Mouse (Mus musculus) lung, embryonic 16.5 days (tissue): ENCODE data around the gene St3gal4. TPM values are rescaled to one million over a fixed set of nuclear protein-coding genes. Genes with fewer than 3 reads are reported as not detected.

Source experiments
- ATAC-seq: fragments of 200-750 bp; cut with Nextera tagmentation; 2 replicates; pipeline ENCODE4 v1.8.0; 2017; ENCODE audit warnings: low read depth, mild to moderate bottlenecking, moderate library complexity
- H3K27ac ChIP-seq: fragments of 300-500 bp; sonication (generic); 2 replicates; pipeline ENCODE4 v1.5.1; 2014; ENCODE audit warnings: mild to moderate bottlenecking, control low read depth, low read length
- H3K27me3 ChIP-seq: fragments of 300-500 bp; sonication (generic); 2 replicates; pipeline ENCODE4 v1.6.1; 2014; ENCODE audit warnings: low read depth, low read length, mixed read lengths; ENCODE audit not compliant: control insufficient read depth, insufficient read depth
- H3K36me3 ChIP-seq: fragments of 300-500 bp; sonication (generic); 2 replicates; pipeline ENCODE4 v1.6.1; 2014; ENCODE audit warnings: low read length; ENCODE audit not compliant: control insufficient read depth, insufficient read depth
- H3K4me1 ChIP-seq: fragments of 300-500 bp; sonication (generic); replicated peaks from 2 replicates; pipeline ENCODE4 v1.6.1; 2014; ENCODE audit warnings: low read length, mixed read lengths; ENCODE audit not compliant: control insufficient read depth, insufficient read depth
- H3K4me2 ChIP-seq: fragments of 300-500 bp; sonication (generic); 2 replicates; pipeline ENCODE4 v1.6.1; 2014; ENCODE audit warnings: low read depth, low read length, control low read depth
- H3K4me3 ChIP-seq: fragments of 300-500 bp; sonication (generic); 2 replicates; pipeline ENCODE4 v1.5.1; 2014; ENCODE audit warnings: mild to moderate bottlenecking, low read length, control low read depth
- H3K9ac ChIP-seq: fragments of 300-500 bp; sonication (generic); 2 replicates; pipeline ENCODE4 v1.6.1; 2014; ENCODE audit warnings: low read length, control low read depth
- H3K9me3 ChIP-seq: fragments of 300-500 bp; sonication (generic); 2 replicates; pipeline ENCODE4 v1.6.1; 2016; ENCODE audit warnings: low read length; ENCODE audit not compliant: control insufficient read depth
- WGBS: fragments of 180-500 bp; shearing (Covaris S2); extraction: QIAGEN DNeasy Blood & Tissue Kit; methylation state at CpG from one replicate; pipeline ENCODE4 v1.1.7; 2014; 5-methylcytosine and 5-hydroxymethylcytosine counted together
- polyA plus RNA-seq: library from polyadenylated mRNA; unstranded; fragments of >200 nt; fragmentation: Nextera tagmentation; extraction: Ambion mirVana; gene quantifications from 2 replicates; pipeline ENCODE4 v1.2.1, GENCODE M21; 2015

St3gal4 gene
- polyA plus RNA-seq, 1 experiment from 2014 or later: 39.3 TPM

- H3K9me3 ChIP-seq: no peaks in the 10 kb centered on the region
- H3K27me3 ChIP-seq: no peaks in the 10 kb centered on the region
- no peak for ATAC-seq
- 75% methylated on average over 3 of the region's 3 CpGs for WGBS
- peaks cover 24% of the 10 kb centered on the region for H3K36me3 ChIP-seq
- no peak overlapping the region for H3K9ac ChIP-seq
- no peak overlapping the region for H3K4me2 ChIP-seq
- H3K4me3 ChIP-seq: no peak overlapping the region
- peaks cover 7% of the 10 kb centered on the region for H3K4me1 ChIP-seq
- H3K27ac ChIP-seq: no peak overlapping the region
Observed at GRCm38 (mm10) chr9:35049891-35050527, 69.1 kb downstream of the St3gal4 start.

DNA sequence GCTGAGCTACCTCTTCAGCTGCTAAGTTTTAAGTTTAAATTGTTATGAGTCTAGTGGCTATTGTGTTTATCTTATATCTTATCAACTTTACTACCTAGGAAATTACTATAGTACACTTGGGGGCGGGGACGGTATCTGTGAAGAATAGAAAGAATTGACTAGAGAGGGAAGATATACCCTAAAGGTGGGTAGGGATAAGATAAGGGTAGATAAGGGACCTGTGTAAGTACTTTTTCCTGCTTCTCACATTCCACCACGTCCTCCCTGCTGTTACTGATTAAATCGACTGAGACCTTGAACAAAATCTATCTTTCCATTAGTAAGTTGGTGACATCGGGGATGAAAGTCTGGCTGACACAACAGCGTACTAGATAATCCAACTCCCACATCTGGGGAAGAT is 70.6 kb downstream of the St3gal4 start:
- 54% methylated on average over 6 of the region's 6 CpGs for WGBS
- H3K4me2 ChIP-seq: no peak overlapping the region
- ATAC-seq: no peak
- H3K36me3 ChIP-seq: peaks cover 20% of the 10 kb centered on the region
- H3K4me3 ChIP-seq: no peak overlapping the region
- no peaks in the 10 kb centered on the region for H3K27me3 ChIP-seq
- H3K4me1 ChIP-seq: peaks cover 15% of the 10 kb centered on the region
- H3K9ac ChIP-seq: no peak overlapping the region
- no peak overlapping the region for H3K27ac ChIP-seq
- H3K9me3 ChIP-seq: no peaks in the 10 kb centered on the region

- no peak overlapping the region for H3K4me3 ChIP-seq
Observed at GRCm38 (mm10) chr9:35045756-35046155, 73.3 kb downstream of the St3gal4 start.

GRCm38 (mm10) chr9:35045031-35045531 is 74.0 kb downstream of the St3gal4 start:
- ATAC-seq: peak; percentile 87
- H3K4me2 ChIP-seq: peak overlapping the region; percentile 10; the same call in 1 of the 2 replicates
- no peaks in the 10 kb centered on the region for H3K27me3 ChIP-seq
- H3K36me3 ChIP-seq: peaks cover 10% of the 10 kb centered on the region
- no peaks in the 10 kb centered on the region for H3K9me3 ChIP-seq
- peak overlapping the region; percentile 42; the same call in 1 of the 2 replicates for H3K9ac ChIP-seq
- H3K4me3 ChIP-seq: no peak overlapping the region
- H3K27ac ChIP-seq: peak overlapping the region; percentile 95
- WGBS: 31% methylated on average over 11 of the region's 11 CpGs
- H3K4me1 ChIP-seq: peaks cover 29% of the 10 kb centered on the region

More at GRCm38 (mm10) chr9:35045756-35046155, 73.3 kb downstream of the St3gal4 start:
- Histone ChIP-seq H3K9ac (no peak overlapping the region), H3K27me3 (no peaks in the 10 kb centered on the region), H3K9me3 (no peaks in the 10 kb centered on the region), H3K27ac (peak overlapping the region; percentile 95), H3K36me3 (peaks cover 10% of the 10 kb centered on the region), H3K4me2 (peak overlapping the region; percentile 10; the same call in 1 of the 2 replicates), H3K4me1 (peaks cover 22% of the 10 kb centered on the region)
- ATAC-seq: peak; percentile 89
- 44% methylated on average over 2 of the region's 2 CpGs for WGBS

DNA sequence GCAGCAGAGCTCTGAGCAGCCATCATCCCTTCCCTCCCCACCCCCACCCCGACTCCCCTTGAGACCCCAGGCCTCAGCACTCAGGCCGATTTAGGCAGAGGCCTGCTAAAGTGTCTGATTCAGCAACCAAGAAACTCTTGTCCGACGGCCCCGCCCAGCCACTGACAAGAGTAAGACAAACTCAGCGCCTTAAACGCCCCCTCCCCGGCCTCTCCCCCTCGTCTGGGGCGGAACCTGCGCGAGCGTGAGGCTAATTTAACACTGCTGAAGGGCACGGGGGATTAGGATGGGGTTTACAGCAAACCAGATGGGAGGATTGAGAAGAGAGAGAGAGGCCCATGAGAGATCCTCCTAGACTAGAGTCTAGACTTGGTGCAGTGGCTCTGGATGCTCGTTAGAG is 74.6 kb downstream of the St3gal4 start:
- peak overlapping the region; percentile 95 for H3K27ac ChIP-seq

DNA sequence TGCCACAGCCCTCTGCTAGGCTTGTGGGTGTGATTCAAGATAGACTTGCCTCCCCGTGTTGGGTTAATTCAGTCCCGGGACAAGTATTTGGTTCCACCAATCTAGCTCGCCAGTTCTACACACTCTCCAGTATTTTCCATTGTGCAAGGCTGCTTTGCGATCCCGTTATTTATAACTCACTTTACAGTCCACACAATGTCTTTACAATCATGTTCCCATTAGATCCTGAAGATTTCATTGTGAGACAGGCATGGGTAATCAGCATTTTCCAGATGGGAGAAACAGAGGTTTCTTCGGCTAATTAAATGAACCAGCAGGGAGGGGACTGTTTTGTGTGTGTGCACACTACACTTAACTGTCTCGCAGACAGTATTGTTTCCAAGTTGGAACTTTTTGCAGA is 75.4 kb downstream of the St3gal4 start:
- H3K4me1 ChIP-seq: peaks cover 41% of the 10 kb centered on the region
- no peak overlapping the region for H3K4me3 ChIP-seq
- no peaks in the 10 kb centered on the region for H3K27me3 ChIP-seq
- no peak overlapping the region; the same call in 1 of the 2 replicates for H3K27ac ChIP-seq
- no peaks in the 10 kb centered on the region for H3K9me3 ChIP-seq
- no peak overlapping the region for H3K4me2 ChIP-seq
- H3K36me3 ChIP-seq: peaks cover 10% of the 10 kb centered on the region
- 80% methylated on average over 7 of the region's 7 CpGs for WGBS
- no peak for ATAC-seq
- no peak overlapping the region for H3K9ac ChIP-seq

More for the DNA sequence above, 74.6 kb downstream of the St3gal4 start:
- no peak overlapping the region for H3K4me2 ChIP-seq
- H3K4me3 ChIP-seq: no peak overlapping the region
- H3K9ac ChIP-seq: peak overlapping the region; percentile 42
- peaks cover 10% of the 10 kb centered on the region for H3K36me3 ChIP-seq
- peaks cover 34% of the 10 kb centered on the region for H3K4me1 ChIP-seq
- H3K27me3 ChIP-seq: no peaks in the 10 kb centered on the region
- WGBS: 19% methylated on average over 15 of the region's 15 CpGs
- no peaks in the 10 kb centered on the region for H3K9me3 ChIP-seq
- no peak for ATAC-seq

DNA sequence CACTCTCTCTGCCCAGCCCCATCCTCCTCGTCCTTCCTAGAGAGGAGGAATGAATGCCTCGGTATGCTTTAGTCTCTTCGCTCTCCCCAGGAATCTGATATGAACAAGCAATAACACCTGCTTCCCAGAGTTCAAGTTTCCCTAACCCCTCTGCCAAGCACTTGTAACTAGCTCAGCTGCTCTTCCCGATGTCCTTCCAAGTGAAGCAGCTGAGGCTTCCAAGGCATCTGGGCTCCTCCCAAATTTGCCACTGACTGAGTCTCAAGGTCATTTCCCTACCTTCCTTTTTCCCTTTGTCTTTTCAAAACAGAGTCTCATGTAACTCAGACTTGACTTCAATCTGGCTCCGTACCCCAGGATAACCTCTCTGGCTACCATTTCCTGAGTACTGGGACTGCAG is 77.6 kb downstream of the St3gal4 start:
- 50% methylated on average over 5 of the region's 5 CpGs for WGBS
- Histone ChIP-seq H3K27me3 (no peaks in the 10 kb centered on the region), H3K9ac (no peak overlapping the region), H3K27ac (no peak overlapping the region), H3K4me2 (no peak overlapping the region), H3K9me3 (peaks cover 5% of the 10 kb centered on the region; the same call in 1 of the 2 replicates), H3K4me3 (no peak overlapping the region), H3K36me3 (no peaks in the 10 kb centered on the region), H3K4me1 (peaks cover 47% of the 10 kb centered on the region)
- ATAC-seq: no peak

GRCm38 (mm10) chr9:35039846-35040245 is 79.2 kb downstream of the St3gal4 start:
- WGBS: 41% methylated on average over 5 of the region's 5 CpGs
- H3K9ac ChIP-seq: no peak overlapping the region
- H3K4me3 ChIP-seq: no peak overlapping the region
- H3K9me3 ChIP-seq: peaks cover 5% of the 10 kb centered on the region; the same call in 1 of the 2 replicates
- H3K27ac ChIP-seq: peak overlapping the region; percentile 91
- no peak for ATAC-seq
- no peak overlapping the region for H3K4me2 ChIP-seq
- H3K36me3 ChIP-seq: no peaks in the 10 kb centered on the region
- peaks cover 42% of the 10 kb centered on the region for H3K4me1 ChIP-seq
- H3K27me3 ChIP-seq: no peaks in the 10 kb centered on the region

- peak overlapping the region; percentile 91 for H3K27ac ChIP-seq
- no peak overlapping the region for H3K4me3 ChIP-seq
- peak; percentile 71 for ATAC-seq
- WGBS: 25% methylated on average over 7 of the region's 7 CpGs
- no peaks in the 10 kb centered on the region for H3K36me3 ChIP-seq
- no peaks in the 10 kb centered on the region for H3K27me3 ChIP-seq
- no peak overlapping the region for H3K4me2 ChIP-seq
- H3K4me1 ChIP-seq: peaks cover 35% of the 10 kb centered on the region
- H3K9me3 ChIP-seq: peaks cover 5% of the 10 kb centered on the region; the same call in 1 of the 2 replicates
- H3K9ac ChIP-seq: peak overlapping the region; percentile 25; the same call in 1 of the 2 replicates
Observed at GRCm38 (mm10) chr9:35038922-35039586, 80.0 kb downstream of the St3gal4 start.
